Mouse (Mus musculus) liver, embryonic 11.5 days (tissue): ENCODE measurements around the gene Glis3. TPM values are rescaled to one million over a fixed set of nuclear protein-coding genes. Genes with fewer than 3 reads are reported as not detected.

Experiments
- ATAC-seq: fragments of 200-750 bp; cut with Nextera tagmentation; replicated peaks from 2 replicates; pipeline ENCODE4 v1.8.0; 2017; ENCODE audit warnings: moderate number of reproducible peaks, mild to moderate bottlenecking, moderate TSS enrichment, moderate library complexity; ENCODE audit not compliant: low FRiP score
- DNase-seq: peaks from one replicate; pipeline ENCODE4 v3.0.0-alpha.2; 2017; ENCODE audit warnings: low spot score
- H3K27ac ChIP-seq: fragments of 300-500 bp; sonication (generic); 2 replicates; pipeline ENCODE4 v1.5.1; 2014; ENCODE audit warnings: mild to moderate bottlenecking, low read depth, low read length, control low read depth
- H3K27me3 ChIP-seq: fragments of 300-500 bp; sonication (generic); replicated peaks from 2 replicates; pipeline ENCODE4 v1.6.1; 2014; ENCODE audit warnings: low read length, mixed read lengths; ENCODE audit not compliant: control insufficient read depth, insufficient read depth
- H3K36me3 ChIP-seq: fragments of 300-500 bp; sonication (generic); 2 replicates; pipeline ENCODE4 v1.6.1; 2014; ENCODE audit warnings: mild to moderate bottlenecking, low read length, moderate library complexity, mixed read lengths; ENCODE audit not compliant: control insufficient read depth, insufficient read depth
- H3K4me1 ChIP-seq: fragments of 300-500 bp; sonication (generic); replicated peaks from 2 replicates; pipeline ENCODE4 v1.6.1; 2014; ENCODE audit warnings: low read length, mixed read lengths; ENCODE audit not compliant: control insufficient read depth, insufficient read depth
- H3K4me2 ChIP-seq: fragments of 300-500 bp; sonication (generic); 2 replicates; pipeline ENCODE4 v1.6.1; 2014; ENCODE audit warnings: mild to moderate bottlenecking, control low read depth, moderate library complexity
- H3K4me3 ChIP-seq: fragments of 300-500 bp; sonication (generic); 2 replicates; pipeline ENCODE4 v1.5.1; 2014; ENCODE audit warnings: low read depth, low read length, control low read depth
- H3K9ac ChIP-seq: fragments of 300-500 bp; sonication (generic); 2 replicates; pipeline ENCODE4 v1.6.1; 2014; ENCODE audit warnings: low read depth, low read length, control low read depth
- H3K9me3 ChIP-seq: fragments of 300-500 bp; sonication (generic); 2 replicates; pipeline ENCODE4 v1.6.1; 2016; ENCODE audit warnings: low read length, inconsistent platforms, mixed read lengths; ENCODE audit not compliant: control insufficient read depth
- WGBS: fragments of 180-500 bp; shearing (Covaris S2); extraction: QIAGEN DNeasy Blood & Tissue Kit; methylation state at CpG from one replicate; pipeline ENCODE4 v1.1.7; 2014; 5-methylcytosine and 5-hydroxymethylcytosine counted together
- polyA plus RNA-seq: library from polyadenylated mRNA; unstranded; fragments of >200 nt; fragmentation: Nextera tagmentation; extraction: Ambion mirVana; gene quantifications from 2 replicates; pipeline ENCODE4 v1.2.1, GENCODE M21; 2014

The Glis3 gene
- polyA plus RNA-seq, 1 experiment from 2014 or later = 0.47 TPM

GRCm38 (mm10) chr19:28360884-28361283 lies 319.0 kb downstream of the Glis3 start:
- DNase-seq (no peak), ATAC-seq (no peak)
- Histone ChIP-seq H3K27me3 (no peaks in the 10 kb centered on the region), H3K4me3 (no peak overlapping the region), H3K9me3 (no peaks in the 10 kb centered on the region), H3K4me1 (no peaks in the 10 kb centered on the region), H3K4me2 (no peak overlapping the region), H3K9ac (no peak overlapping the region), H3K27ac (no peak overlapping the region), H3K36me3 (no peaks in the 10 kb centered on the region)
- 73% methylated on average over 4 of the region's 4 CpGs for WGBS

- no peak for DNase-seq
- Histone ChIP-seq H3K4me2 (no peak overlapping the region), H3K4me1 (no peaks in the 10 kb centered on the region), H3K9me3 (no peaks in the 10 kb centered on the region), H3K9ac (no peak overlapping the region), H3K4me3 (no peak overlapping the region), H3K27ac (no peak overlapping the region), H3K36me3 (no peaks in the 10 kb centered on the region), H3K27me3 (no peaks in the 10 kb centered on the region)
- no peak for ATAC-seq
- WGBS = 82% methylated on average over 9 of the region's 9 CpGs
Measured at GRCm38 (mm10) chr19:28357595-28357994, 322.3 kb downstream of the Glis3 start.

GRCm38 (mm10) chr19:28351068-28352066 lies 328.5 kb downstream of the Glis3 start:
- no peak overlapping the region for H3K4me3 ChIP-seq
- H3K4me1 ChIP-seq = no peaks in the 10 kb centered on the region
- no peaks in the 10 kb centered on the region for H3K27me3 ChIP-seq
- no peak overlapping the region for H3K27ac ChIP-seq
- H3K4me2 ChIP-seq = no peak overlapping the region
- 86% methylated on average over 13 of the region's 13 CpGs for whole genome bisulfite sequencing
- DNase-seq (no peak), ATAC-seq (no peak)
- no peaks in the 10 kb centered on the region for H3K36me3 ChIP-seq
- H3K9me3 ChIP-seq = no peaks in the 10 kb centered on the region
- H3K9ac ChIP-seq = no peak overlapping the region

- Histone ChIP-seq H3K4me3 (no peak overlapping the region), H3K27me3 (no peaks in the 10 kb centered on the region), H3K9me3 (no peaks in the 10 kb centered on the region), H3K4me2 (no peak overlapping the region), H3K4me1 (no peaks in the 10 kb centered on the region), H3K27ac (no peak overlapping the region), H3K9ac (no peak overlapping the region), H3K36me3 (no peaks in the 10 kb centered on the region)
- DNase-seq (no peak), ATAC-seq (no peak)
- 72% methylated on average over 13 of the region's 13 CpGs for WGBS
Measured at GRCm38 (mm10) chr19:28347080-28347825, 332.6 kb downstream of the Glis3 start.

- Histone ChIP-seq H3K9me3 (no peaks in the 10 kb centered on the region), H3K4me1 (no peaks in the 10 kb centered on the region), H3K27ac (no peak overlapping the region), H3K27me3 (no peaks in the 10 kb centered on the region), H3K4me3 (no peak overlapping the region), H3K36me3 (no peaks in the 10 kb centered on the region), H3K4me2 (no peak overlapping the region), H3K9ac (no peak overlapping the region)
- no peak for DNase-seq
- ATAC-seq = no peak
- 76% methylated on average over 7 of the region's 7 CpGs for WGBS
Measured at GRCm38 (mm10) chr19:28343640-28344039, 336.2 kb downstream of the Glis3 start.

GRCm38 (mm10) chr19:28337574-28337973 lies 342.3 kb downstream of the Glis3 start:
- DNase-seq = no peak
- no peaks in the 10 kb centered on the region for H3K9me3 ChIP-seq
- H3K4me2 ChIP-seq = no peak overlapping the region
- no peak overlapping the region for H3K9ac ChIP-seq
- H3K4me1 ChIP-seq = no peaks in the 10 kb centered on the region
- WGBS = 77% methylated on average over 3 of the region's 3 CpGs
- no peaks in the 10 kb centered on the region for H3K27me3 ChIP-seq
- no peak overlapping the region for H3K27ac ChIP-seq
- no peak overlapping the region for H3K4me3 ChIP-seq
- ATAC-seq = no peak
- H3K36me3 ChIP-seq = no peaks in the 10 kb centered on the region

- Histone ChIP-seq H3K4me1 (no peaks in the 10 kb centered on the region), H3K9me3 (no peaks in the 10 kb centered on the region), H3K27me3 (no peaks in the 10 kb centered on the region), H3K4me2 (no peak overlapping the region), H3K36me3 (no peaks in the 10 kb centered on the region), H3K4me3 (no peak overlapping the region), H3K27ac (no peak overlapping the region), H3K9ac (no peak overlapping the region)
- WGBS = 77% methylated on average over 4 of the region's 4 CpGs
- ATAC-seq = no peak
- DNase-seq = no peak
Measured at GRCm38 (mm10) chr19:28336651-28337510, 343.0 kb downstream of the Glis3 start.

GRCm38 (mm10) chr19:28335890-28336289 lies 344.0 kb downstream of the Glis3 start:
- Histone ChIP-seq H3K9ac (no peak overlapping the region), H3K4me2 (no peak overlapping the region), H3K27ac (no peak overlapping the region), H3K4me3 (no peak overlapping the region), H3K9me3 (no peaks in the 10 kb centered on the region), H3K36me3 (no peaks in the 10 kb centered on the region), H3K27me3 (no peaks in the 10 kb centered on the region), H3K4me1 (no peaks in the 10 kb centered on the region)
- DNase-seq (no peak), ATAC-seq (no peak)
- whole genome bisulfite sequencing = 82% methylated on average over 8 of the region's 8 CpGs
